Mouse (Mus musculus): ENCODE results near the gene Dcun1d2.

- TF ChIP-seq CTCF (IDR thresholded peaks at IDR 0.05; ENCODE audit: control insufficient read depth, insufficient read depth, insufficient replicate concordance, low read depth, low read length) (no peak), POLR2A (IDR thresholded peaks at IDR 0.05; ENCODE audit: control insufficient read depth, low read depth, low read length) (no peak)
Observed at GRCm38 (mm10) chr8:13301036-13301435, 13.1 kb upstream of the Dcun1d2 start.
